Mouse (Mus musculus): ENCODE results near the gene Tmem135. TPM values are rescaled to one million over a fixed set of nuclear protein-coding genes. Genes with fewer than 3 reads are reported as not detected.
"Not testable (repeated sequence)": the region's sequence is repeated elsewhere in the genome, so short reads cannot be mapped to it uniquely, and the experiment has no call there.

The Tmem135 gene
- polyA plus RNA-seq, 1 experiment from 2014 or later = 14.4 TPM

DNA sequence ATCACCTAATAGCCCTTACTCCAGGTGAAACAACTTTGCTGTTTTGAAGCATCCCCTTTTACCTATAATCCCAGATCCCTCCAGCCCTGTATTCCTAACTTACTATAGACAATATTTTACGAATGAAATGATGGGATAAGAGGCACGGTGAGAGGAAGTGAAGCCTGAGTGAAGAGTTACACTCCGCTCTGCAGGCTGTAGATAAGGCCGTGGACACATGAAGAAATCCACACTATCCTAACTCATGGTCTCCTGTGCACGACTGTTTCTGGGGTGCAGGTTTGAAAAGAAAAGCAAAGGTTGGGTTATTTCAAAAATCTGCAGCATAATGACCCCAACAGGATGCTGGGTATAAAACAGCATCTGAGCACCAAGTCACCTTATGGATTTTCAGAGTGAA, 77.8 kb downstream of the Tmem135 start:
- Histone ChIP-seq H3K4me1 (0 out of 2 replicates have a peak, but pooled peaks cover 7% of the 10 kb centered on the region), H3K27ac (replicated peaks) (no peak overlapping the region), H3K4me3 (no peak overlapping the region), H3K36me3 (no peaks in the 10 kb centered on the region), H3K9me3 (replicated peaks) (no peaks in the 10 kb centered on the region), H3K27me3 (ENCODE audit: low read depth, poor library complexity, severe bottlenecking) (no peaks in the 10 kb centered on the region)
- 92% methylated on average over 5 of the region's 5 CpGs for WGBS
- DNase-seq (ENCODE audit: low spot score) = no peak

DNA sequence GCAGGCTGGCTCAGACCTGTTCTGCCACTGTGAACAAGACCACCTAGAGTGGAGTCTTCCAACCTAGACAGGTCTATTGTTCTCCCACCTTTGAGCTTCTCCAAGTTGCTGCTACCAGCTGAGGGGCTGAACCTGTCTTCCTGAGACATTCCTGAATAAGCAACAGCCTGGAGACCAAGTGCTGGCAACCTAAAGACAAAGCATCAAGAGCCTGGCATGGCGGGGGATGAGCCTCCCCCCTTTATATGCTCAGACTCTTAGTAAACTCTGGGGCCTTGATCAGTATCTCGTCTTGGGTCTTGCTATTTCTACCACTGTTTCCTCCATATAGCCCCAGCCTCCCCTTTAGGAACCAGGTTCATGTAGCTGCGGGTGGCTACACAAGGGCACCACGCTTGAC, 81.3 kb downstream of the Tmem135 start:
- 73% methylated on average over 4 of the region's 4 CpGs for WGBS
- not testable (repeated sequence) for H3K9me3 ChIP-seq (replicated peaks); H3K4me1 ChIP-seq; H3K27me3 ChIP-seq (ENCODE audit: low read depth, poor library complexity, severe bottlenecking); DNase-seq (ENCODE audit: low spot score); H3K36me3 ChIP-seq; H3K4me3 ChIP-seq; H3K27ac ChIP-seq (replicated peaks)

DNA sequence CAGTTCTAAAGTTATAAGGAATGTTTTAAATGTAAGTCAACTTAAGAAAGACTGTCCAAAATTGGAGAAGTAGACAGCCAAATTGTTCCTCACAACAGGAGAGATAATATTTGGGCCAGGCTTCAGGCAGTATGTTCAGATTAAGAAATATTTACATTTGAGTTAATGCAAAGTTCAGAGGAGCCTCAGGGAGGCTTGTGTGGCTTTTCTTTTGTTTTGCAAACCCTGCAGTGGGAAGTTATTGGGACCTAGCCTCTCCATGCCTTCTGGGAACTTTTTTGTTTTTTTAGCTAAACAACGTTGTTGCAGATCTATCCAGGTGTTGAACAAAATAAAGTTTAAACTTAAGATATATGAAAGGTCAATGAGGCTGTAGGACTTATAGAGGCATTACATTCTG, 84.7 kb downstream of the Tmem135 start:
- no peak for DNase-seq (ENCODE audit: low spot score)
- WGBS = 76% methylated on average over 1 of the region's 1 CpGs
- H3K27ac ChIP-seq (replicated peaks) = no peak overlapping the region
- no peak overlapping the region for H3K4me3 ChIP-seq
- H3K9me3 ChIP-seq (replicated peaks) = no peaks in the 10 kb centered on the region
- H3K36me3 ChIP-seq = no peaks in the 10 kb centered on the region
- H3K4me1 ChIP-seq = 0 out of 2 replicates have a peak, but pooled peaks cover 7% of the 10 kb centered on the region
- H3K27me3 ChIP-seq (ENCODE audit: low read depth, poor library complexity, severe bottlenecking) = no peaks in the 10 kb centered on the region

DNA sequence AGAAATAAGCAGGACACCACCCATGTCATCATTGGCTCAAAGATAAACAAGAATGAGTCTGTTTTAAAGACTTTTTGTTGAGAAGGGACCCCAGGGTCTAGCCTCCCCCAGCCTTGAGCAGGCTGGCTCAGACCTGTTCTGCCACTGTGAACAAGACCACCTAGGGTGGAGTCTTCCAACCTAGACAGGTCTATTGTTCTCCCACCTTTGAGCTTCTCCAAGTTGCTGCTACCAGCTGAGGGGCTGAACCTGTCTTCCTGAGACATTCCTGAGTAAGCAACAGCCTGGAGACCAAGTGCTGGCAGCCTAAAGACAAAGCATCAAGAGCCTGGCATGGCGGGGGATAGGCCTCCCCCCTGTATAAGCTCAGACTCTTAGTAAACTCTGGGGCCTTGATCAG, 86.9 kb downstream of the Tmem135 start:
- not testable (repeated sequence) for DNase-seq (ENCODE audit: low spot score); H3K4me3 ChIP-seq; H3K36me3 ChIP-seq; H3K4me1 ChIP-seq; H3K9me3 ChIP-seq (replicated peaks); H3K27me3 ChIP-seq (ENCODE audit: low read depth, poor library complexity, severe bottlenecking); H3K27ac ChIP-seq (replicated peaks)
- WGBS = 73% methylated on average over 1 of the region's 1 CpGs

DNA sequence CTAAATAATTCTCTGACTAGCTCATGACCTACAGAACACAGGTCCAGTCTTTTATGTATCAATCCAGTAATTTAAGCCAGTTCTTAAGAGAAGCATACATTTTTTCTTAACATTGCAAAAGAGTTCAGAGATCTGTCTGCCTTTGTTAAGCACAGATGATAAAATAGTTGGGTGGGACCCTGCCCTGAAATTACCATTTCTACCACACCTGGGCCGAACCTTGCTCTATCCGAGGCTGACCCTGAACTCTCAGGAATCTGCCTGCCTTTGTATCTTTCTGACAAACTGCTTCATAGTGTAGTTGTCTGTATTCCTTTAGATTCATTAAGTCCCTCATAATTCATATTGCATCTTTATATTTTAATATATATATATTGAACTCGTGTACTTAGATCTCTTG, 87.9 kb downstream of the Tmem135 start:
- Histone ChIP-seq H3K36me3 (peaks cover 7% of the 10 kb centered on the region; the same call in 1 of the 2 replicates), H3K27ac (replicated peaks) (no peak overlapping the region), H3K4me1 (no peaks in the 10 kb centered on the region), H3K27me3 (ENCODE audit: low read depth, poor library complexity, severe bottlenecking) (no peaks in the 10 kb centered on the region), H3K9me3 (replicated peaks) (no peaks in the 10 kb centered on the region), H3K4me3 (no peak overlapping the region)
- WGBS = 96% methylated on average over 3 of the region's 3 CpGs
- no peak for DNase-seq (ENCODE audit: low spot score)

DNA sequence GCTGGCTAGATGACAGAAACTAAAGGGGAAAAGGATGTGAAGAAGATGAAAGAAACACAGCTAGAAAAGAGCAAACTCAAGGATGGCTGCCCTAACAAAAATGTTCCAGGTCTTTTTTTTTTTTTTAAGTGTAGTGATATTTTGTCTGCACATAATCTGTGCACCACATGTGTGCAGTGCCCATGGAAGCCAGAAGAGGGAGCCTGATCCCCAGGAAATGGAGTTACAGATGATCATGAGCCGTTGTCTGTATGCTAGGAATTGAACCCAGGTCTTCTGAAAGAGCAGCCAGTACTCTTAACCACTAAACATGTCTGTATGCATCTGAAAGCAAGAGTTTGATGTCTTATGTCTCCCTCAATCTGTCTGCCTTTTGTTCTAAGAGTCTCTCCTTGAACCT, 92.5 kb downstream of the Tmem135 start:
- 91% methylated on average over 1 of the region's 1 CpGs for WGBS
- no peaks in the 10 kb centered on the region for H3K9me3 ChIP-seq (replicated peaks)
- DNase-seq (ENCODE audit: low spot score) = no peak
- H3K4me3 ChIP-seq = no peak overlapping the region
- no peaks in the 10 kb centered on the region for H3K27me3 ChIP-seq (ENCODE audit: low read depth, poor library complexity, severe bottlenecking)
- H3K27ac ChIP-seq (replicated peaks) = no peak overlapping the region
- H3K4me1 ChIP-seq = no peaks in the 10 kb centered on the region
- H3K36me3 ChIP-seq = peaks cover 7% of the 10 kb centered on the region; the same call in 1 of the 2 replicates

DNA sequence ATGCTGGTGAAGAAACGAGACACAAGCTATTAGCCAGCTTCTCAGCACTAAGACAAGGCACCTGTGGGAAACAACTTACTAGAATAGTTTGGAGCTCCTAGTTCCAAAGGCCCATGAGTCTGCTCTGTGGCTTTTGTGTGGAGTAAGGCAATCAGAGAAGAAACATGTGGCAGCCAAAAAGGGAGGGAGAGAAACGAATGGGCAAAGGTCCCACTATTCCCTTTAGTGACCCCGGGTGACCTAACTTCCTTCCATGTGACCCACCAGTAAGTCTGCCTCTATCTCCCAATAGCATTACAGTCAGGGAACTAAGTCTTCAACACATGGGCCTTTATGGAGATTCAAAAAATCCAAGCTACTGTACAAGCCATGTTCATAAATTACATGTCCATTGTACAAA, 95.1 kb downstream of the Tmem135 start:
- Histone ChIP-seq H3K4me3 (no peak overlapping the region), H3K27ac (replicated peaks) (no peak overlapping the region)
- 78% methylated on average over 3 of the region's 3 CpGs for WGBS

DNA sequence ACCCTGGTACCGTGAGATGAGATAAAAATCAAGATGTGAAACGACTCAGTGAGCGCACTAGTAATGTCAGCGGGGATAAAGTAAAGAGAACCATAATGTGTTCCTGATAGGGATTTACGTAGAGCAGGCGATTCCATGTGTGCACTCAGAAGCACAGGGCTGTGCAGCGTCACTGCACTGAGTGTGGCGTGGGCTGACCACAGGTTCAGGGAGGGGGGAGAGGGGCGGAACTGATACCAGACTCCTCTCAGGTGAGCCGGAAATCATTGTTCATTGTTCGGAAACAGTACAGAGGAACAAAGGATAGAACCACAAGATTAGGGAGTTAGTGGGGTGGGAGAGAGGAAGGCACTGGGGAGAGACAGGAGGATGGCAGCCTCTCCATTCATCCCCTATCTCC, 95.8 kb downstream of the Tmem135 start:
- Histone ChIP-seq H3K27me3 (ENCODE audit: low read depth, poor library complexity, severe bottlenecking) (no peaks in the 10 kb centered on the region), H3K36me3 (peaks cover 7% of the 10 kb centered on the region; the same call in 1 of the 2 replicates), H3K9me3 (replicated peaks) (no peaks in the 10 kb centered on the region), H3K4me1 (no peaks in the 10 kb centered on the region), H3K27ac (replicated peaks) (no peak overlapping the region), H3K4me3 (no peak overlapping the region)
- DNase-seq (ENCODE audit: low spot score) = no peak
- 84% methylated on average over 11 of the region's 11 CpGs for WGBS

More for the DNA sequence above, 95.1 kb downstream of the Tmem135 start:
- DNase-seq (ENCODE audit: low spot score) = no peak
- Histone ChIP-seq H3K27me3 (ENCODE audit: low read depth, poor library complexity, severe bottlenecking) (no peaks in the 10 kb centered on the region), H3K36me3 (peaks cover 7% of the 10 kb centered on the region; the same call in 1 of the 2 replicates), H3K4me1 (no peaks in the 10 kb centered on the region), H3K9me3 (replicated peaks) (no peaks in the 10 kb centered on the region)

DNA sequence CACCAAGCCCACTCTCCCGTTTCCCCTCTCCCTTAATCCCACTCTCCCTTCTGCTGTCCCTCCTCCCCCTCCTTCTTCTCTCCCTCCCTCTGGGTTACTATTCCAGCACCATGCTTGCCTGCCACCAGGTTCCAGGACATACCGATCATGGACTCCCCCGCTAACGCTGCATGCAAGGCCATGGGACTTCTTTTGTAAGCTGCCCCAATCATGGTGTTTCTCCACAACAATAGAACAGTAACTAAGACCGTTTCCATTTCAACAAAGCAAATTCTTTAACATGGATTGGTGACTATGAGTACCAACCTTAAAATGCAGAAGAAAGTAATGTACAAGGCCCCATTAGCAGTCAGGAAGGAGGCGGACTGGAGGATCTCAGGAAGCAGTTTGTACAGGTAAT, 97.2 kb downstream of the Tmem135 start:
- Histone ChIP-seq H3K4me3 (no peak overlapping the region), H3K27me3 (ENCODE audit: low read depth, poor library complexity, severe bottlenecking) (no peaks in the 10 kb centered on the region), H3K27ac (replicated peaks) (no peak overlapping the region), H3K9me3 (replicated peaks) (no peaks in the 10 kb centered on the region), H3K36me3 (peaks cover 4% of the 10 kb centered on the region; the same call in 1 of the 2 replicates), H3K4me1 (no peaks in the 10 kb centered on the region)
- WGBS = 81% methylated on average over 6 of the region's 6 CpGs
- DNase-seq (ENCODE audit: low spot score) = no peak

DNA sequence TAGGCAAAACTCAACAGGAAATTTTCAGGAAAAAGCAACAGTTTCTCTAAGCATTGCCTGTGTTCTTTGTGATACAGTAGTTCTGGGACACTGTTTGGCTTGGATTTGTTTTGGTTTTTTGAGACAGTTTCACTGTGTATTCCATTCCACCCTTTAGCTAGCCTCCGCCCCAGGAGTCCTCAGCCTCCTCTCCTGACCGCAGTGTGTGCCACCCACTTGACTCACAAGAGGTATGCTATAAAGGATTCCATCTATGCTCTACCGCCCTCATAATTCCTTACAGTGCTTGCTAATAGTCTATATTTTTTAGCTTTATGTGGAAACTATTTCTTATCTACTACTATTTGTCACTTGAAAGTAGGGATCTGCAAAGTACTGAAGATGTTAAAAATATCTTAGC, 99.1 kb downstream of the Tmem135 start:
- Histone ChIP-seq H3K27ac (replicated peaks) (no peak overlapping the region), H3K4me1 (no peaks in the 10 kb centered on the region), H3K27me3 (ENCODE audit: low read depth, poor library complexity, severe bottlenecking) (no peaks in the 10 kb centered on the region), H3K9me3 (replicated peaks) (no peaks in the 10 kb centered on the region), H3K36me3 (peaks cover 4% of the 10 kb centered on the region; the same call in 1 of the 2 replicates), H3K4me3 (no peak overlapping the region)
- DNase-seq (ENCODE audit: low spot score) = no peak
- WGBS = 92% methylated on average over 3 of the region's 3 CpGs

DNA sequence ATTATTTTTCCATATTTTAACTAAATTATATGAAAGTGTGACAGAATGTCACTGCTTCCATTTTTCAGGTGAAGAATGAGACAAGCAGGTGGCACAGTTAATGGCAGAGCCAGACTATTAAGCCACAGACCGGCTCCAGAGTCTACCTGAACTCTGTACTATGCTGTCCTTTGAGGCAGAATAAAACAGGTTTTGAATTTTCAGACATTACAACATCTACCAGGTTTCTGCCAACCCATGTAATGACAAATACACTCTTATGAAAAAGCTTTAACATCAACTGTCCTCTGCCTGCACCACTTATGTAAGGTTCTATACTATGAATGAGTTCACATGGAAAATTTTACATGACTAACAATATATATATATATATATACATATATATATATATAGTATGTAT, 100.3 kb downstream of the Tmem135 start:
- WGBS = 91% methylated on average over 1 of the region's 1 CpGs
- DNase-seq (ENCODE audit: low spot score) = no peak
- Histone ChIP-seq H3K27me3 (ENCODE audit: low read depth, poor library complexity, severe bottlenecking) (no peaks in the 10 kb centered on the region), H3K36me3 (peaks cover 4% of the 10 kb centered on the region; the same call in 1 of the 2 replicates), H3K9me3 (replicated peaks) (no peaks in the 10 kb centered on the region), H3K4me3 (no peak overlapping the region), H3K27ac (replicated peaks) (no peak overlapping the region), H3K4me1 (no peaks in the 10 kb centered on the region)

DNA sequence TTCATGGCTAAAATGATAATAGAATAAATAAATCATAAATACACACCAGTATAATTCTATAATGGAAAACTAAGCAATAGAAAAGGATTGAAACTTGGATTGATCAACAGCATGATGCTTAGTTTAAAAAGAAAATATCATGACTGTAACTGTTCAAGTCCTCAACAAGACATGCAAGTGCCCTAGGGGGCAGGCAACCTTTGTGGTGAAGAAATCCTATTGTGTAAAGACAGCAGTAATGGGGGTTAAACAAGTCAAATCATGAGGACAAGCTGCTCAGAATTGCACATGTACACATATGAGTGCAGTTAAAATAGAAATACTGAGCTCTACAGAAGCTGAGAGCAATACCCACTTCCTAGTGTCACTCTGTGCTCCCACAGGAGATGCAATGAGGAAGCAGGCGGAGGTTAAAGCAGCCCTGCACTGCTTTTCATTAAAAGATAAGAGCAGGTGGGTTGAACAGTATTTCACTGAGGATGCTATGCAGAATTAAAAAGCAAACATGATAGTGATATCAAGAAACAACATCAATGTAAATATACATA, 105.0 kb downstream of the Tmem135 start:
- Histone ChIP-seq H3K9me3 (replicated peaks) (no peaks in the 10 kb centered on the region), H3K4me1 (no peaks in the 10 kb centered on the region), H3K4me3 (no peak overlapping the region), H3K36me3 (peaks cover 4% of the 10 kb centered on the region; the same call in 1 of the 2 replicates), H3K27ac (replicated peaks) (no peak overlapping the region), H3K27me3 (ENCODE audit: low read depth, poor library complexity, severe bottlenecking) (no peaks in the 10 kb centered on the region)
- WGBS = 82% methylated on average over 1 of the region's 1 CpGs
- DNase-seq (ENCODE audit: low spot score) = no peak

DNA sequence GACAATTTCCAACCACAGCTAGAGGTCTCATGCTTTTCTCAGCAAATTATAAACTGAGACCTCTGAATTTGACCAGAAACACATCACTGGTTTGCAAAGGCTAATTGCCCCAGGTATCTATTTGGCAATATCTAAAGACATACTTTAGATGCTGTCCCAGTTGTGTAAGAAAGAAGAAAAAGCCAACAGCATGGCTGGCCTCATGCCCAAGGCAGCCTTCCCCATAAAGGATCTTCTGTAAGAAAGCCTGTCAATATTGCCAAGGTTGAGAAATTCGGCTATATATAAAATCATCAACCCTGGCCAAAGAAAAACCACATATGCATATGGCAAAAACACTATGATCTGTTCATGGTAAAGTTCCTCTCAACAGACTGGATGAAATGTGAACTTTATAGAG, 107.1 kb downstream of the Tmem135 start:
- H3K27me3 ChIP-seq (ENCODE audit: low read depth, poor library complexity, severe bottlenecking) = no peaks in the 10 kb centered on the region

DNA sequence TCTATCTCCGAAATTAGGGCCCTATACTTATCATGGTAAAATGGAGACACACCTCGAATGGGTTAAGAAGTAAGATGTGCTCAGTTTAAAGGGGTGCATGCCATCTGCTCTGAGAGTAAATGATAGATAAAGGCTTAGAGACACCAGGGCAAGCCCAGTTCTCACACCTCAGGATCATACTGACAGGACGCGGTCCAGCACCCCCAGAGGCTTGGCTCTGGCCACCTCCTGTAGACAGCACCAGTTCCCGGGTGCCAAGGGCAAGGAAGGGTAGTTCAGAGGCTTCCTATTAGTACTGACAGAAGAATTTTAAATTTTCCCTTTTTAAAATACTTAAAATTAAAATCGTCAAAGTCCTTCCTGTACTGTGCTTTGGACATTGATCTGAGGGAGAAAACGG, 121.4 kb downstream of the Tmem135 start:
- H3K27ac ChIP-seq (replicated peaks) = no peak overlapping the region

More for the DNA sequence above, 107.1 kb downstream of the Tmem135 start:
- no peak overlapping the region for H3K4me3 ChIP-seq
- no peak overlapping the region for H3K27ac ChIP-seq (replicated peaks)
- whole genome bisulfite sequencing = 94% methylated on average over 1 of the region's 1 CpGs
- peaks cover 4% of the 10 kb centered on the region; the same call in 1 of the 2 replicates for H3K36me3 ChIP-seq
- no peak for DNase-seq (ENCODE audit: low spot score)
- no peaks in the 10 kb centered on the region for H3K9me3 ChIP-seq (replicated peaks)
- H3K4me1 ChIP-seq = no peaks in the 10 kb centered on the region

More for the DNA sequence above, 121.4 kb downstream of the Tmem135 start:
- H3K4me3 ChIP-seq = no peak overlapping the region
- no peak for DNase-seq (ENCODE audit: low spot score)
- peaks cover under 1% of the 10 kb centered on the region; the same call in 1 of the 2 replicates for H3K9me3 ChIP-seq (replicated peaks)
- H3K27me3 ChIP-seq (ENCODE audit: low read depth, poor library complexity, severe bottlenecking) = no peaks in the 10 kb centered on the region
- peaks cover 3% of the 10 kb centered on the region for H3K36me3 ChIP-seq
- no peaks in the 10 kb centered on the region for H3K4me1 ChIP-seq
- 90% methylated on average over 7 of the region's 7 CpGs for WGBS

All from midbrain, embryonic 10.5 days (tissue).